Mouse (Mus musculus): ENCODE data around the gene Tcp10c. TPM values are rescaled to one million over a fixed set of nuclear protein-coding genes. Genes with fewer than 3 reads are reported as not detected.
A peak's percentile ranks its signal among the peaks of the same experiment; 100 is the strongest.
"Not testable (repeated sequence)": the region's sequence is repeated elsewhere in the genome, so short reads cannot be mapped to it uniquely, and the experiment has no call there.

Gene Tcp10c
- polyA plus RNA-seq, 1 experiment from 2014 or later = not detected

DNA sequence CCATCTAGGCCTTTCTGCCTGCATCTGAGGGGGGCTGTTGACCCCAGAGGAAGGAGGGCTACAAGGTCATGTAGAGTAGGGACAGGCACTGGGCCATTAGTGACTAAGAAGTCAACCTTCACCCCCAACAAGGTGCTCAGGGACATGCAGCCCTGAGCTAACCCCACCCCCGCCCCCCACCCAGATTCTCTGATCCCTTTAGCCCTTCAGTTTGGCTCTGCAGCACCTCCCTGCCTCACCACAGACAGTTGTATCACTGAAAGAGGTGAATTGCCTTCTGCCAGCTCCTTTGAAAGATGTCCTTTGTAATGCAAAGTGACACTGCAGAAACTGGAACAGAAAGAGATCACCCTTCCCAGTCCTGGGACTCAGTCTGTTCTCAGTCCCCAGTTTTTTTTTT is 16.4 kb upstream of the Tcp10c start:
- not testable (repeated sequence) for H3K27me3 ChIP-seq (replicated peaks; ENCODE audit: control insufficient read depth, insufficient read depth, low read length); H3K4me3 ChIP-seq (ENCODE audit: low read depth, low read length); H3K9me3 ChIP-seq (ENCODE audit: control insufficient read depth, low read length); H3K9ac ChIP-seq (ENCODE audit: low read length); H3K36me3 ChIP-seq (ENCODE audit: control insufficient read depth, insufficient read depth, low read length); H3K27ac ChIP-seq (ENCODE audit: low read depth); H3K4me2 ChIP-seq (ENCODE audit: low read length); H3K4me1 ChIP-seq (replicated peaks; ENCODE audit: control insufficient read depth, insufficient read depth, low read length)
- 62% methylated on average over 1 of the region's 1 CpGs for WGBS
- ATAC-seq (replicated peaks; ENCODE audit: low FRiP score, low TSS enrichment, low read depth) (peak; percentile 20; the same call in 1 of the 2 replicates), DNase-seq (ENCODE audit: low spot score) (peak; percentile 34)

DNA sequence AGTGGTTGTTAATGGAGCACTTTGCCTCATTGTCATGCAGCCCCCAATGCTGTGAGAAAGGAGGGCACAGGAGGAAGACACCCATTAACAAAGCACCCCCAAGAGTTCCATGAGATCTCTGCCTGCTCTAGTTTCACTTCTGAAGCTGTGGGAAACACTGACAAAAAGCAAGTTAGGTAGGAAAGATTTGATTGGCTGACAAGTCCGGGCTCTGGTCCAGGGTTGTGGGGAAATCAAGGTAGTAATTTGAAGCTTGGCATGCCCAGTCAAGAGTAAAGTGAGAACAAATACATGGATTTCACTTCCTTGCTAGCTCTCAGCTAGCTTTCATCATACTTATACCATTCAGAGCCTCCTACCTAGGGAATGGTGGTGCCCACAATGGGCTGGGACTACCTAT is 14.3 kb upstream of the Tcp10c start:
- ATAC-seq (replicated peaks; ENCODE audit: low FRiP score, low TSS enrichment, low read depth); H3K36me3 ChIP-seq (ENCODE audit: control insufficient read depth, insufficient read depth, low read length): not testable (repeated sequence)

DNA sequence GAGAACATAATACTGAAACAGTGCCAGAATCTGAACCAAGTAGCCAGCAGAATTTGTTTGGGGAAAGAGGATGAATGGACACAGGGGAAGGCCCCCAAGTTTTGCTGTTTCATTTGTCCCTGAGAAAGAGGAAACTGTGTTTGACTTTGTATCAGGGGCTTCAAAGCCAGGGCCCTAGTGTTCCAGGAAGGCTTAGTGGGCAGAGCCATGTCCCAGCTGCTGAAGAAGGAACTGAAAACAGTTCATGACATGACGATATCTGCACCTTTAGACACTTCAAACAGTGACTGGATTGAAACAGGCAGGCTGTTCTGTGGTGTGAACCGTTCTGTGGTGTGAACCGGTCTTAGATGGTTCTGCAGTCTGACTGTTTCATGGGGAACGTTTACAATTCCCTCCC is 8.4 kb upstream of the Tcp10c start:
- not testable (repeated sequence) for H3K4me3 ChIP-seq (ENCODE audit: low read depth, low read length); ATAC-seq (replicated peaks; ENCODE audit: low FRiP score, low TSS enrichment, low read depth); DNase-seq (ENCODE audit: low spot score); H3K27ac ChIP-seq (ENCODE audit: low read depth); H3K9ac ChIP-seq (ENCODE audit: low read length); H3K4me1 ChIP-seq (replicated peaks; ENCODE audit: control insufficient read depth, insufficient read depth, low read length); H3K9me3 ChIP-seq (ENCODE audit: control insufficient read depth, low read length); H3K4me2 ChIP-seq (ENCODE audit: low read length); H3K27me3 ChIP-seq (replicated peaks; ENCODE audit: control insufficient read depth, insufficient read depth, low read length); H3K36me3 ChIP-seq (ENCODE audit: control insufficient read depth, insufficient read depth, low read length)
- WGBS = no CpG with 5 or more reads among the region's 4 CpGs

More for the DNA sequence above, 14.3 kb upstream of the Tcp10c start:
- 93% methylated on average over 1 of the region's 1 CpGs for WGBS
- H3K27ac ChIP-seq (ENCODE audit: low read depth); H3K4me2 ChIP-seq (ENCODE audit: low read length); H3K9me3 ChIP-seq (ENCODE audit: control insufficient read depth, low read length); H3K9ac ChIP-seq (ENCODE audit: low read length); DNase-seq (ENCODE audit: low spot score); H3K27me3 ChIP-seq (replicated peaks; ENCODE audit: control insufficient read depth, insufficient read depth, low read length); H3K4me1 ChIP-seq (replicated peaks; ENCODE audit: control insufficient read depth, insufficient read depth, low read length); H3K4me3 ChIP-seq (ENCODE audit: low read depth, low read length): not testable (repeated sequence)

DNA sequence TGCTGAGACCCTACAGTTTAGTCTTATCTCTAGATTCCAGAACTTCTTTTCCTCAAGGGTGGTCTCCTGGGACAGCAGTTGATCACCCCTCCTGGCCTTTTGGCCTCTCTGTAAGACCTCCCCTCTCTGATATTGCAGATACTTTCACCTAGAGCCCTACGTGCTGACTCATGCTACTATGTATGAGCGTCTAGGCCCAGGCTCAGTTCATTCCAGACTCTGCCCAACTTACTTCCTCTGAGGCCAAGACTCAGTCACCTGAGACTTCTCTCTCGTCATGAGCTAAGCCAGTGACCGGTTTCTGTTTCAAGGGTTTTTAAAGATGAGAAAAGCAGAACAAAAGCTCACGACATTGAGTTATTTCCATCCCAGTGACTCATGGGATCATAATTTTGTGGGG is 4.8 kb upstream of the Tcp10c start:
- WGBS = 91% methylated on average over 4 of the region's 5 CpGs
- ATAC-seq (replicated peaks; ENCODE audit: low FRiP score, low TSS enrichment, low read depth); H3K4me3 ChIP-seq (ENCODE audit: low read depth, low read length); H3K9me3 ChIP-seq (ENCODE audit: control insufficient read depth, low read length); H3K9ac ChIP-seq (ENCODE audit: low read length); H3K36me3 ChIP-seq (ENCODE audit: control insufficient read depth, insufficient read depth, low read length); H3K27ac ChIP-seq (ENCODE audit: low read depth); H3K27me3 ChIP-seq (replicated peaks; ENCODE audit: control insufficient read depth, insufficient read depth, low read length); H3K4me1 ChIP-seq (replicated peaks; ENCODE audit: control insufficient read depth, insufficient read depth, low read length); H3K4me2 ChIP-seq (ENCODE audit: low read length): not testable (repeated sequence)
- peak; percentile 41 for DNase-seq (ENCODE audit: low spot score)

DNA sequence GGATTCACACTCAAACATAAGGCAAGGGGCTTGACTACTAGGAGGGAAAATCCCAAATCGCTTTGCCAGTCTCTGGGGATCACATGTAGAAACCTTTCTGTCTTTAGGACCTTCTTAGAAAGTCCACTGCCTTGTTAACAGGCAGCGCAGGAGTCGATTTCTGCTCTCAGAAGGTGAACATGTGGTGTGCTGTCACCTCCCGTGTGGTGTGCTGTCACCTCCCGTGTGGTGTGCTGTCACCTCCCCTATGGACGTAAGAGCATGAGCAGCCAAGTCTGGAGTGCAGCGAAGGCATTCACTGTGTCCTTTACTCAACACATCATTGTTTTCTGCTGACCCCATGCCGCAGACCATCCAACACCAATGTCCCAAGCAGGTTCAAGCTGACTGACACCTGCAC is 1.1 kb upstream of the Tcp10c start:
- not testable (repeated sequence) for H3K4me2 ChIP-seq (ENCODE audit: low read length); H3K27ac ChIP-seq (ENCODE audit: low read depth); H3K4me3 ChIP-seq (ENCODE audit: low read depth, low read length); H3K9me3 ChIP-seq (ENCODE audit: control insufficient read depth, low read length); ATAC-seq (replicated peaks; ENCODE audit: low FRiP score, low TSS enrichment, low read depth); H3K9ac ChIP-seq (ENCODE audit: low read length); H3K36me3 ChIP-seq (ENCODE audit: control insufficient read depth, insufficient read depth, low read length); H3K27me3 ChIP-seq (replicated peaks; ENCODE audit: control insufficient read depth, insufficient read depth, low read length); H3K4me1 ChIP-seq (replicated peaks; ENCODE audit: control insufficient read depth, insufficient read depth, low read length)
- 83% methylated on average over 8 of the region's 8 CpGs for WGBS
- DNase-seq (ENCODE audit: low spot score) = peak; percentile 38

DNA sequence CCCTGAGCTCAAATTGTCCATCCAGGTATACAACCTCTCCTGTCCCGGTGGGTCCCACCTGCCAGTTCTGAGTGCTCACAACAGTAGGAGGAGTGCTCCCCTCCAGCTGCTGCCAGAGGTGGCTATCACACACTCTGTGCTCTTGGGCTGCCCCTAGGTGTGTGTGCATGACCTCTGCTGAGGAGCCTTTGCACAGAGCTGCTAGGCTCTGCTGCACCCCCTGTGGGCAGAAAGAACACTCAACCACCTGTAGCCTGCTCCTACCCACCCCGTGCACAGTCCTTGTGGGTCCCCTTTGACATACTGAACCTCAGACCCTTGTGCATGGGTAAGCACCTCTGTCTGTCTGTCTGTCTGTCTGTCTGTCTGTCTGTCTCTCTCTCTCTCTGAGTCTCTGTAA is 8.1 kb downstream of the Tcp10c start:
- H3K4me2 ChIP-seq (ENCODE audit: low read length); H3K4me3 ChIP-seq (ENCODE audit: low read depth, low read length); H3K9me3 ChIP-seq (ENCODE audit: control insufficient read depth, low read length); H3K27me3 ChIP-seq (replicated peaks; ENCODE audit: control insufficient read depth, insufficient read depth, low read length); H3K36me3 ChIP-seq (ENCODE audit: control insufficient read depth, insufficient read depth, low read length); DNase-seq (ENCODE audit: low spot score); H3K9ac ChIP-seq (ENCODE audit: low read length); H3K4me1 ChIP-seq (replicated peaks; ENCODE audit: control insufficient read depth, insufficient read depth, low read length); H3K27ac ChIP-seq (ENCODE audit: low read depth): not testable (repeated sequence)
- WGBS = 94% methylated on average over 2 of the region's 2 CpGs
- ATAC-seq (replicated peaks; ENCODE audit: low FRiP score, low TSS enrichment, low read depth) = peak; percentile 10; the same call in 1 of the 2 replicates

DNA sequence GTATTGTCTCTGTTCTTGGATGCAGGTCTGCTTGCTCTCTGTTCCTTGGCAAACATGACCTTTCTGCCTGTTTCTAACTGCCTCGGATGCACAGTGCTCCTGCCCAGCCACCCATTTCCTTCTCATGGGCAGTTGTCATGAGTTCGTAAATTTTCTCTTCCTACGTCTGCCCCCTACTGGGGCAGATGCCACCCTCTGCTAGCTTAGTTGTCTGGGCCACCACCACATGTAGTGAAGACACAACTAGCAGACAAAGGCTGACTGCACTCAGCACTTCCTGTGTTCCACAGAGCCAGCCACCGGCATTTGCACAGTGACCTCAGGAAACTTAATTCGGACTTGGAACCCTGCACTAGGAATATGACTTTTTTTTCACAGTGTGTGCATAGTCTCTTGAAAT is 9.4 kb downstream of the Tcp10c start:
- WGBS = 91% methylated on average over 3 of the region's 5 CpGs
- H3K4me3 ChIP-seq (ENCODE audit: low read depth, low read length); DNase-seq (ENCODE audit: low spot score); H3K4me2 ChIP-seq (ENCODE audit: low read length); H3K9ac ChIP-seq (ENCODE audit: low read length); H3K36me3 ChIP-seq (ENCODE audit: control insufficient read depth, insufficient read depth, low read length); H3K27me3 ChIP-seq (replicated peaks; ENCODE audit: control insufficient read depth, insufficient read depth, low read length); ATAC-seq (replicated peaks; ENCODE audit: low FRiP score, low TSS enrichment, low read depth); H3K9me3 ChIP-seq (ENCODE audit: control insufficient read depth, low read length); H3K27ac ChIP-seq (ENCODE audit: low read depth); H3K4me1 ChIP-seq (replicated peaks; ENCODE audit: control insufficient read depth, insufficient read depth, low read length): not testable (repeated sequence)

DNA sequence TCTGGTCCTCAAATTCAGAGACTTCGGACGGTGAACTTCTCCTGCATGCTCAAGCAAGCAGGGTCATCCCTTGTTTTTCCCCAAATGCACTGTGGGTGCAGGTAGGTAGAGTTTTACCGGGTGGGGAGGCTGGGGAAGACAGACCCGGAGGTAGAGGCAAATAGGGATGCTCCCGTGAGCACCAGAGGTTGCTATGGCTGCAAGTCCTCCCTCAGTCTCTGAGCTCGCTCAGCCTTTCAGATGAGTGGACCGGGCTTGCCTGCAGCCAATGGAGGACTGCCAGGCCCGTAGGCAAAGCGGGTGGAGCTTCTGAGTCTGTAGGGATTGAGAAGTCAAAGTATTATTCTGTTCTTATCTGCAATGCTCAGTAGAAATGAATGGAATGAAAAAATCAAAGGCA is 9.8 kb downstream of the Tcp10c start:
- 89% methylated on average over 9 of the region's 9 CpGs for WGBS
- H3K27me3 ChIP-seq (replicated peaks; ENCODE audit: control insufficient read depth, insufficient read depth, low read length); H3K9ac ChIP-seq (ENCODE audit: low read length); H3K4me2 ChIP-seq (ENCODE audit: low read length); H3K36me3 ChIP-seq (ENCODE audit: control insufficient read depth, insufficient read depth, low read length); H3K4me3 ChIP-seq (ENCODE audit: low read depth, low read length); H3K4me1 ChIP-seq (replicated peaks; ENCODE audit: control insufficient read depth, insufficient read depth, low read length); H3K27ac ChIP-seq (ENCODE audit: low read depth); ATAC-seq (replicated peaks; ENCODE audit: low FRiP score, low TSS enrichment, low read depth); H3K9me3 ChIP-seq (ENCODE audit: control insufficient read depth, low read length): not testable (repeated sequence)
- peak; percentile 44 for DNase-seq (ENCODE audit: low spot score)

DNA sequence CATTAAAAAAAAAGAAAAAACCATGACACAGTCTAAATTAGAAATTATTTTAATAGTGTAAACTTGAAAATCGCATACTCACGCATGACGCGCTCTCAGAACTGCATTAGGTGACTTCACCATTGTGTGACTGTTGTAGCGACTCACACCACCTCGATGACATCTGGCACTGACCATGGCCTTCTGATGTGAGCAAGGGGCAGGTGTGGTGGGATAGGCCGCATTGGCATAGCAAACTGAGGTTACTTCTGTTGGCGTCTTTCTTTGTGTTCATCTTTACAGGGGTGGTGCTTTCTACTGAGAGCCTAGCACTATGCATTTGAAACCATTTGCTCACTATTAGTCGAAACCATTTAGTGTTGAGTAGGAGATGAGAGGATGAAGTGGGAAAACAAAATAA is 12.8 kb downstream of the Tcp10c start:
- ATAC-seq (replicated peaks; ENCODE audit: low FRiP score, low TSS enrichment, low read depth); H3K27me3 ChIP-seq (replicated peaks; ENCODE audit: control insufficient read depth, insufficient read depth, low read length); H3K27ac ChIP-seq (ENCODE audit: low read depth); H3K9me3 ChIP-seq (ENCODE audit: control insufficient read depth, low read length); H3K9ac ChIP-seq (ENCODE audit: low read length); H3K4me1 ChIP-seq (replicated peaks; ENCODE audit: control insufficient read depth, insufficient read depth, low read length); H3K4me3 ChIP-seq (ENCODE audit: low read depth, low read length); H3K36me3 ChIP-seq (ENCODE audit: control insufficient read depth, insufficient read depth, low read length); H3K4me2 ChIP-seq (ENCODE audit: low read length): not testable (repeated sequence)
- DNase-seq (ENCODE audit: low spot score) = peak; percentile 41
- WGBS = 93% methylated on average over 9 of the region's 9 CpGs

Measured in intestine, embryonic 14.5 days (tissue).